Mouse (Mus musculus) stomach, embryonic 14.5 days (tissue): ENCODE measurements around the gene Slc17a7. TPM values are rescaled to one million over a fixed set of nuclear protein-coding genes. Genes with fewer than 3 reads are reported as not detected.
"Not testable (repeated sequence)": the region's sequence is repeated elsewhere in the genome, so short reads cannot be mapped to it uniquely, and the experiment has no call there.

Source experiments
- ATAC-seq: fragments of 200-750 bp; cut with Nextera tagmentation; 2 replicates; pipeline ENCODE4 v1.8.0; 2017; ENCODE audit warnings: low read depth, moderate TSS enrichment; ENCODE audit not compliant: insufficient number of reproducible peaks, insufficient read depth, low FRiP score
- H3K27ac ChIP-seq: fragments of 300-500 bp; sonication (generic); 2 replicates; pipeline ENCODE4 v1.5.1; 2014; ENCODE audit warnings: mild to moderate bottlenecking, low read length, moderate library complexity, mixed read lengths
- H3K27me3 ChIP-seq: fragments of 300-500 bp; sonication (generic); 2 replicates; pipeline ENCODE4 v1.6.1; 2014; ENCODE audit warnings: low read length, control low read depth, mixed read lengths; ENCODE audit not compliant: control insufficient read depth, insufficient read depth
- H3K36me3 ChIP-seq: fragments of 300-500 bp; sonication (generic); 2 replicates; pipeline ENCODE4 v1.6.1; 2014; ENCODE audit warnings: mild to moderate bottlenecking, control low read depth, low read length, moderate library complexity, mixed read lengths; ENCODE audit not compliant: control insufficient read depth, insufficient read depth
- H3K4me1 ChIP-seq: fragments of 300-500 bp; sonication (generic); 2 replicates; pipeline ENCODE4 v1.6.1; 2014; ENCODE audit warnings: low read length, control low read depth, mixed read lengths; ENCODE audit not compliant: control insufficient read depth, insufficient read depth
- H3K4me2 ChIP-seq: fragments of 300-500 bp; sonication (generic); replicated peaks from 2 replicates; pipeline ENCODE4 v1.6.1; 2014; ENCODE audit warnings: low read depth, low read length, control low read depth
- H3K4me3 ChIP-seq: fragments of 300-500 bp; sonication (generic); 2 replicates; pipeline ENCODE4 v1.5.1; 2014; ENCODE audit warnings: low read depth, low read length, control low read depth
- H3K9ac ChIP-seq: fragments of 300-500 bp; sonication (generic); replicated peaks from 2 replicates; pipeline ENCODE4 v1.6.1; 2014; ENCODE audit warnings: low read depth, mild to moderate bottlenecking, control low read depth, low read length, moderate library complexity, mixed read lengths
- H3K9me3 ChIP-seq: fragments of 300-500 bp; sonication (generic); 2 replicates; pipeline ENCODE4 v1.6.1; 2016; ENCODE audit warnings: low read depth, low read length, control low read depth; ENCODE audit not compliant: control insufficient read depth
- WGBS: fragments of 180-500 bp; shearing (Covaris S2); extraction: QIAGEN DNeasy Blood & Tissue Kit; methylation state at CpG from one replicate; pipeline ENCODE4 v1.1.7; 2014; 5-methylcytosine and 5-hydroxymethylcytosine counted together
- polyA plus RNA-seq: library from polyadenylated mRNA; unstranded; fragments of >200 nt; fragmentation: Nextera tagmentation; extraction: Ambion mirVana; gene quantifications from 2 replicates; pipeline ENCODE4 v1.2.1, GENCODE M21; 2014

The Slc17a7 gene
- polyA plus RNA-seq, 1 experiment from 2014 or later: not detected

GRCm38 (mm10) chr7:45172974-45173373 is 9.2 kb downstream of the Slc17a7 start:
- H3K9me3 ChIP-seq: peaks cover 13% of the 10 kb centered on the region
- ATAC-seq: no peak
- no peaks in the 10 kb centered on the region for H3K36me3 ChIP-seq
- no peak overlapping the region for H3K4me2 ChIP-seq
- WGBS: 58% methylated on average over 7 of the region's 7 CpGs
- H3K9ac ChIP-seq: no peak overlapping the region
- peaks cover 4% of the 10 kb centered on the region; the same call in 1 of the 2 replicates for H3K4me1 ChIP-seq
- H3K4me3 ChIP-seq: no peak overlapping the region
- peaks cover 53% of the 10 kb centered on the region for H3K27me3 ChIP-seq
- H3K27ac ChIP-seq: no peak overlapping the region

- not testable (repeated sequence) for H3K36me3 ChIP-seq, H3K27ac ChIP-seq, H3K4me1 ChIP-seq, H3K4me2 ChIP-seq, ATAC-seq, H3K4me3 ChIP-seq, H3K9ac ChIP-seq
- Histone ChIP-seq H3K9me3 (peaks cover 13% of the 10 kb centered on the region), H3K27me3 (peaks cover 54% of the 10 kb centered on the region)
- 68% methylated on average over 1 of the region's 1 CpGs for WGBS
Observed at GRCm38 (mm10) chr7:45173772-45174171, 10.0 kb downstream of the Slc17a7 start.

GRCm38 (mm10) chr7:45174567-45175280 is 11.0 kb downstream of the Slc17a7 start:
- Histone ChIP-seq H3K9ac (no peak overlapping the region), H3K4me3 (no peak overlapping the region), H3K9me3 (peaks cover 8% of the 10 kb centered on the region), H3K4me1 (peaks cover 4% of the 10 kb centered on the region; the same call in 1 of the 2 replicates), H3K27me3 (peaks cover 53% of the 10 kb centered on the region), H3K36me3 (no peaks in the 10 kb centered on the region), H3K4me2 (0 out of 2 replicates have a peak overlapping the region, but pooled peaks have one; percentile 23), H3K27ac (no peak overlapping the region)
- ATAC-seq: no peak
- 4% methylated on average over 29 of the region's 29 CpGs for WGBS

GRCm38 (mm10) chr7:45175398-45175797 is 11.6 kb downstream of the Slc17a7 start:
- no peak for ATAC-seq
- H3K9me3 ChIP-seq: peaks cover under 1% of the 10 kb centered on the region; the same call in 1 of the 2 replicates
- H3K9ac ChIP-seq: no peak overlapping the region
- 5% methylated on average over 13 of the region's 13 CpGs for WGBS
- no peak overlapping the region for H3K4me2 ChIP-seq
- no peaks in the 10 kb centered on the region for H3K36me3 ChIP-seq
- H3K27me3 ChIP-seq: peaks cover 57% of the 10 kb centered on the region
- H3K27ac ChIP-seq: no peak overlapping the region
- no peak overlapping the region for H3K4me3 ChIP-seq
- peaks cover 4% of the 10 kb centered on the region; the same call in 1 of the 2 replicates for H3K4me1 ChIP-seq

- Histone ChIP-seq H3K36me3 (no peaks in the 10 kb centered on the region), H3K4me1 (peaks cover 4% of the 10 kb centered on the region; the same call in 1 of the 2 replicates), H3K4me2 (0 out of 2 replicates have a peak overlapping the region, but pooled peaks have one; percentile 16), H3K4me3 (peak overlapping the region; percentile 4; the same call in 1 of the 2 replicates), H3K27ac (no peak overlapping the region), H3K9ac (no peak overlapping the region), H3K9me3 (no peaks in the 10 kb centered on the region), H3K27me3 (peaks cover 62% of the 10 kb centered on the region)
- ATAC-seq: no peak
- WGBS: under 1% methylated on average over 22 of the region's 23 CpGs
Observed at GRCm38 (mm10) chr7:45175929-45176328, 12.2 kb downstream of the Slc17a7 start.

GRCm38 (mm10) chr7:45176356-45176755 is 12.6 kb downstream of the Slc17a7 start:
- 5% methylated on average over 30 of the region's 31 CpGs for WGBS

GRCm38 (mm10) chr7:45178550-45178949 is 14.8 kb downstream of the Slc17a7 start:
- peaks cover 80% of the 10 kb centered on the region for H3K27me3 ChIP-seq
- no peak overlapping the region for H3K4me2 ChIP-seq
- WGBS: 22% methylated on average over 7 of the region's 7 CpGs
- H3K27ac ChIP-seq: no peak overlapping the region
- ATAC-seq: no peak
- H3K4me3 ChIP-seq: no peak overlapping the region
- H3K4me1 ChIP-seq: peaks cover 4% of the 10 kb centered on the region; the same call in 1 of the 2 replicates
- H3K9ac ChIP-seq: no peak overlapping the region
- H3K9me3 ChIP-seq: no peaks in the 10 kb centered on the region
- no peaks in the 10 kb centered on the region for H3K36me3 ChIP-seq

More at GRCm38 (mm10) chr7:45176356-45176755, 12.6 kb downstream of the Slc17a7 start:
- Histone ChIP-seq H3K9me3 (no peaks in the 10 kb centered on the region), H3K27ac (no peak overlapping the region), H3K9ac (no peak overlapping the region), H3K4me1 (peaks cover 4% of the 10 kb centered on the region; the same call in 1 of the 2 replicates), H3K36me3 (no peaks in the 10 kb centered on the region), H3K4me3 (peak overlapping the region; percentile 4; the same call in 1 of the 2 replicates), H3K27me3 (peaks cover 66% of the 10 kb centered on the region), H3K4me2 (peak overlapping the region; percentile 16; the same call in 1 of the 2 replicates)
- ATAC-seq: no peak

- Histone ChIP-seq H3K27ac (no peak within 1 kb of the TSS), H3K4me1 (peaks cover 4% of the 10 kb centered on the region; the same call in 1 of the 2 replicates), H3K36me3 (no peaks in the 10 kb centered on the region), H3K27me3 (peaks cover 79% of the 10 kb centered on the region), H3K4me3 (no peak within 1 kb of the TSS), H3K9me3 (no peaks in the 10 kb centered on the region), H3K9ac (no peak within 1 kb of the TSS), H3K4me2 (no peak within 1 kb of the TSS)
- no peak for ATAC-seq
- 27% methylated on average over 7 of the region's 7 CpGs for WGBS
Observed at GRCm38 (mm10) chr7:45179469-45179868, 15.7 kb downstream of the Slc17a7 start, which contains the start of gene Gfy. Gene Gfy, minus strand, starts transcription at chr7:45179569.
